Mouse (Mus musculus): ENCODE data around the gene Tnc.

- TF ChIP-seq CTCF (conservative IDR thresholded peaks at IDR 0.05; ENCODE audit: insufficient read depth, insufficient read length, low read depth, low read length) = no peak
- no peak for TF ChIP-seq POLR2A (IDR thresholded peaks at IDR 0.05; ENCODE audit: low read depth, low read length)
Measured at GRCm38 (mm10) chr4:63941420-63941819, 105.4 kb downstream of the Tnc start.
